Mouse (Mus musculus) mouse embryonic stem cell (cell line): Measurements from ENCODE around the gene Gnpat.

Experiments
- in situ Hi-C, 2 experiments: fragments of 300-500 bp; cut with MboI; formaldehyde crosslinking; loops; 1 replicate in 1 of 2; 3 replicates in 1 of 2; pipeline ENCODE4 v1.14.3; 2019 to 2020; ENCODE audit warnings: low sequenced_read_pairs in 2 of 2, low pct_unique_long_range_greater_than_20kb in 1 of 2, mixed read lengths in 1 of 2; ENCODE audit not compliant: unreplicated experiment in 1 of 2

Gnpat gene

GRCm38 (mm10) chr8:124926351-124926771 is 63.5 kb downstream of the Gnpat start:
- in situ Hi-C loops: no loop called here

GRCm38 (mm10) chr8:124929006-124929405 is 66.2 kb downstream of the Gnpat start:
- in situ Hi-C loops: no loop called here

- in situ Hi-C loops: no loop called here
These were observed 67.3 kb downstream of the Gnpat start for GRCm38 (mm10) chr8:124930086-124930485.

- in situ Hi-C loops: no loop called here
These were observed 67.8 kb downstream of the Gnpat start for GRCm38 (mm10) chr8:124930649-124931048.

- in situ Hi-C loops: no loop called here
These were observed 69.6 kb downstream of the Gnpat start for GRCm38 (mm10) chr8:124932435-124932834.

- in situ Hi-C loops: no loop called here
These were observed 72.3 kb downstream of the Gnpat start for GRCm38 (mm10) chr8:124935116-124935515.

GRCm38 (mm10) chr8:124936699-124937098 is 73.9 kb downstream of the Gnpat start:
- in situ Hi-C loops: no loop called here

GRCm38 (mm10) chr8:124937293-124937692 is 74.5 kb downstream of the Gnpat start:
- in situ Hi-C loops: no loop called here
